Comparison of ENCODE assay signal across 12 mouse cellular contexts in the genomic region with DNA sequence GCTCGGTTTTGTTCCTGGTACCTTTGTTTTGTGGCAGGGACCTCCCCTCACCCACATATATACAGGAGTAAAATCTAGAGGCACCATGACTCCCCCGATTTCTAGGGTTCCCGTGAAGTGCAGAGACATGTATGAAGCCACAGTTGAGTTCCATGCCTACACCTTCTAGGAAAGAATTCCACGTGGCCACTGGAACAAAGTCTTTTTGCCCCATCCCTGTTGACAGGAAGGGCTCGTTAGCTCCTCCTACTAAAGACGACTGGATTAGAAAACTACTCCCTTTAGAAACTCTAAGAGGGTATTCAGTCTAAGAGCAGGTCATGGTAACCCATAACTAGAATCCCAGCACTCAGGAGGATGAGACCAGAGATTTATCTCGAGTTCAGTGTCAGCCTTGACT. TPM values are rescaled to one million over a fixed set of nuclear protein-coding genes. Genes with fewer than 3 reads are reported as not detected.
DNase-seq lines count a peak whose midpoint lies in the region; ATAC-seq and TF ChIP-seq lines count a peak whose summit lies in the region.
"Had no signal": no experiment of that assay in that cellular context is flagged by ENCODE, and none has a peak within 500 bp of the region (broad histone marks: within the 10 kb centered on the region; RNA-seq: fewer than 3 reads in every experiment).

No protein-coding gene starts in this region.

- H3K36me3 ChIP-seq in heart, embryonic 14.5 days (ENCODE audit: control insufficient read depth, insufficient read depth, low read length), result no peaks in the 10 kb centered on the region
- H3K36me3 ChIP-seq in E14TG2a.4 (ENCODE audit: insufficient read depth, low read length), result 0 out of 2 replicates have a peak, but pooled peaks cover 3% of the 10 kb centered on the region
- no peaks in the 10 kb centered on the region for H3K36me3 ChIP-seq in liver, embryonic 15.5 days (replicated peaks)
- H3K36me3 ChIP-seq: embryonic facial prominence, embryonic 12.5 days; limb, embryonic 15.5 days had no signal

- H3K4me2 ChIP-seq in heart, embryonic 14.5 days (ENCODE audit: low read length), result peak overlapping the region; percentile 44
- H3K4me2 ChIP-seq in liver, embryonic 15.5 days, result peak overlapping the region; percentile 15; the same call in 1 of the 2 replicates

- DNase-seq in heart, adult 9 months (ENCODE audit: low spot score in 2 of 2), result no peak
- peak; percentile 91 for DNase-seq in R1 (ENCODE audit: low read depth, low spot score)
- no peak for DNase-seq in thymus, postnatal 36 days
- no peak for DNase-seq in cerebellum, postnatal 4 days (ENCODE audit: low spot score in 2 of 2)
- DNase-seq: kidney, adult 8-10 months; thymus, adult 2 months had no signal

- ATAC-seq in heart, embryonic 14.5 days (ENCODE audit: insufficient number of reproducible peaks, insufficient read depth, low FRiP score, low read depth), result no peak
- ATAC-seq in liver, embryonic 15.5 days (ENCODE audit: insufficient read depth), result no peak
- ATAC-seq: activated CD4-positive, CD25-positive, alpha-beta regulatory T cell, adult 4 months had no signal

- no peaks in the 10 kb centered on the region for H3K27me3 ChIP-seq in heart, embryonic 14.5 days (ENCODE audit: control insufficient read depth, insufficient read depth, low read length)
- H3K27me3 ChIP-seq in E14TG2a.4 (ENCODE audit: insufficient read depth, low read length), result no peaks in the 10 kb centered on the region
- no peaks in the 10 kb centered on the region for H3K27me3 ChIP-seq in liver, embryonic 15.5 days
- H3K27me3 ChIP-seq: embryonic facial prominence, embryonic 12.5 days had no signal

- H3K9ac ChIP-seq in heart, embryonic 14.5 days (ENCODE audit: low read length), result no peak overlapping the region
- no peak overlapping the region for H3K9ac ChIP-seq in liver, embryonic 15.5 days
- H3K9ac ChIP-seq: embryonic facial prominence, embryonic 12.5 days; limb, embryonic 15.5 days had no signal

- no peaks in the 10 kb centered on the region for H3K9me3 ChIP-seq in heart, embryonic 14.5 days (ENCODE audit: control insufficient read depth, low read length)
- H3K9me3 ChIP-seq in E14TG2a.4 (ENCODE audit: low read length), result no peaks in the 10 kb centered on the region
- H3K9me3 ChIP-seq in liver, embryonic 15.5 days (replicated peaks), result no peaks in the 10 kb centered on the region
- H3K9me3 ChIP-seq: embryonic facial prominence, embryonic 12.5 days; limb, embryonic 15.5 days had no signal

- no peak overlapping the region for H3K27ac ChIP-seq in heart, embryonic 14.5 days (replicated peaks in 1 of 2; ENCODE audit: control insufficient read depth in 1 of 2, insufficient read depth in 1 of 2, low read depth in 2 of 2, low read length in 2 of 2)
- no peak overlapping the region for H3K27ac ChIP-seq in liver, embryonic 15.5 days (replicated peaks)
- H3K27ac ChIP-seq: embryonic facial prominence, embryonic 12.5 days; limb, embryonic 15.5 days had no signal

- no peak overlapping the region for H3K4me3 ChIP-seq in heart, embryonic 14.5 days (ENCODE audit: control insufficient read depth in 1 of 2, insufficient read depth in 1 of 2, low read depth in 1 of 2, low read length in 2 of 2)
- H3K4me3 ChIP-seq in E14TG2a.4 (replicated peaks; ENCODE audit: low read length), result peak overlapping the region; percentile 83
- H3K4me3 ChIP-seq in liver, embryonic 15.5 days (replicated peaks), result no peak overlapping the region
- H3K4me3 ChIP-seq: embryonic facial prominence, embryonic 12.5 days; limb, embryonic 15.5 days had no signal

- WGBS in heart, embryonic 14.5 days, result 27% methylated on average over 7 of the region's 7 CpGs
- WGBS in liver, embryonic 15.5 days (ENCODE audit: insufficient replicate concordance), result 31% methylated on average over 7 of the region's 7 CpGs

- peaks cover 4 to 5% of the 10 kb centered on the region in 2 experiments; a peak in 2 of 4 replicates for H3K4me1 ChIP-seq in heart, embryonic 14.5 days (ENCODE audit: control insufficient read depth in 2 of 2, insufficient read depth in 2 of 2, low read length in 2 of 2)
- H3K4me1 ChIP-seq in E14TG2a.4 (replicated peaks; ENCODE audit: low read depth, low read length), result peaks cover 5% of the 10 kb centered on the region; the same call in 1 of the 2 replicates
- no peaks in the 10 kb centered on the region for H3K4me1 ChIP-seq in liver, embryonic 15.5 days (replicated peaks)
- H3K4me1 ChIP-seq: embryonic facial prominence, embryonic 12.5 days; limb, embryonic 15.5 days had no signal

- no peak for TF ChIP-seq CTCF in E14TG2a.4 (conservative IDR thresholded peaks at IDR 0.05; ENCODE audit: low read length)

RNA-seq across cellular contexts. Expression of a gene that starts 1.8 kb away (rescaled TPM):
- polyA plus RNA-seq in heart, embryonic 14.5 days (2014; fragmentation: Nextera tagmentation; extraction: Ambion mirVana), result 66.5 and 68.7 TPM in 2 replicates
- polyA plus RNA-seq in liver, embryonic 15.5 days (2015; fragmentation: Nextera tagmentation; extraction: Ambion mirVana), result 1.2 and 1.6 TPM in 2 replicates

RNA-seq across cellular contexts. Expression of a gene that starts 43.3 kb away (rescaled TPM):
- not detected in 2 replicates for polyA plus RNA-seq in heart, embryonic 14.5 days (2014; fragmentation: Nextera tagmentation; extraction: Ambion mirVana)
- not detected in 2 replicates for polyA plus RNA-seq in liver, embryonic 15.5 days (2015; fragmentation: Nextera tagmentation; extraction: Ambion mirVana)
- polyA plus RNA-seq: activated CD4-positive, CD25-positive, alpha-beta regulatory T cell, adult 4 months; embryonic facial prominence, embryonic 12.5 days; limb, embryonic 15.5 days; thymus, adult 2 months had no signal

Comparison
In these comparisons a context has a peak if more than half of its experiments do, and no peak if none do; other contexts are left out.
1. RNA of a gene that starts 1.8 kb away (polyA plus RNA-seq): 66.5 to 68.7 TPM in heart, embryonic 14.5 days; 1.2 to 1.6 TPM in liver, embryonic 15.5 days; every median in the first group is over 10 times any median in the second.